Mouse (Mus musculus) testis, postnatal 10 days (tissue): ENCODE results near the gene Pank1.
A peak's percentile ranks its signal among the peaks of the same experiment; 100 is the strongest.

Experiments
- DNase-seq: peaks from one replicate; pipeline ENCODE4 v3.0.0; 2021; ENCODE audit warnings: low spot score

The Pank1 gene

DNA sequence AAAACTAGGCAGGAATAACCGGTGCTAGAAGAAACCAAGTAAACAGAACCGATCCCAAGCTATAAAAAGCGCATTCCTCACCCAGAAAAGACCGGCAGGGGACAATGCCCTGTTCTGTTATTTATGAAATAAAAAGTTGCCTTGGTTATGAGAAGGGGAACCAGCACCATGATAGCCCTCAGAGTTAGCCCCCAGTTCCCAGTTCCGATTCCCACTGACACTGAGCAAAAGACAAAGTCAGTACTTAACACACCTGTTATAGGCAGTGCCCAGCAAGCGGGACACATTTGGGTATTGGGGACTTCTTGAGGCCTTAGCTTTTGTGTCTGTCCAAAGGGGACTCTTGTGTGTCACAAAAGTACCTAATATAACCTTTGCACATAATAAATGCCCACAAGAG lies 369 bp upstream of the Pank1 start:
- DNase-seq: no peak

- peak; percentile 83 for DNase-seq
Observed at GRCm38 (mm10) chr19:34877898-34878602, 1.2 kb downstream of the Pank1 start.

DNA sequence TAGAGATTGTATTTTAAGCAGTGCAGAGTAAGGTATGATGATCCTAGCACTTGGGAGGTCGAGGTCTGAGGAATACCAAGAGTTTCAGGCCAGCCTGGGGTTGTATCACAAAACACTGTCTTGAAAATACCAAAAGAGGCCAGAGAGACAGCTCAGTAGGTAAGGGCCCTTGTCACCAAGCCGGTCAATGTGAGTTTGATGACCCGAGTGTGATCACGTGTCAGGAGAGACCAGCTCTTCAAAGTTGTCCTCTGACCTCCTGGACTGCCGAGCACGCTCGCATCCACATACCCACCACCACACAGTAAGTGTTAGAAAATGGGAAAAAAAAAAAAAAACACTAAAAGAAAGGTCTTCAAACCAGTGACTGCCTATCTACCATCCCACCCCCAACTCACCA lies 2.6 kb downstream of the Pank1 start:
- no peak for DNase-seq

DNA sequence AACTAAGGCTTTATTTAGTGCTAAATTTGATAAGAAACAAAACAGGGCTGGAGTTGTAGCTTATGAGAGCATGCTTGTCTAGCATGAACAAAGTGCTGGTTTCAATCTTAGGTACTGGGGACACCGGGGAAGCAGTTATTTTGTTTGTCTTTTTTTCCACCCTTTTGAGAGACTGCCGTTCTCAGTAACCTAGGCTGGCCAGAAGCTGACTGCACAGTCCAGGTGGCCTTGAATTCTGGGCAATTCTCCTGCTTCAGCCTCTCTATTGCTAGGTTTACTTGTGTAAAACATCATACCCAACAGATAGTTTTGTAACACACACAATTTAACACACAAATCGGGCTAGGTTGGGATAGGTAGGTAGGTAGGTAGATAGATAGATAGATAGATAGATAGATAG lies 9.9 kb downstream of the Pank1 start:
- DNase-seq: no peak

DNA sequence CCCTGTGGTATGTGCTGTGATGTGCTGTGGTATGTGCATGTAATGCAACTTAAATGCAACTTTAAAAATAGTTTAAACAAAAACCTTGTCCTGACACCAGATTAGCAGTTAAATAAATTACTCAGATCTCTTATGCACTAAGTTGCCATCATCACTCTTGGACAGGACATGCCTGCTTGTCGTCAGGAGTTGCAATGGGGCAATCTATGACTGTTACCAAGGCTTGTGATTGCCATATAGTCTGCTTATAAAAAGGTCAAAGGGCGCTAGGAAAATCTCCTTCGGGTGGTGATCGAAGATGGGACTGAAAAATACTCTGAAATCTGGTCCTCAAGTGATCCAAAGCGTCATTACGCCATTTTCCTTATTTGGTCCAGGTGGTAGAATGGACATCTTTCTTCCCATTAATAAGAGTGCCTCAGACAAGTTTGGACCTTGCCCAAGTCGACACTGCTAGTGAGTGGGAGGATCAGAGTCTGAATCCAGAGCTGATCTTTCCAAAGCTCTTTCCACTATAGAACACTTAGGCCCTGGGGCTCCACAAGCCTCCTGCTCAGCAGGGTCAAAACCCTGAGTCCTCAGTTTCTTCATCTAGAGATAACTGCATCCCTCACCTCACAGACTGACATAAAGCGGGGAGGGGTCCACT lies 11.0 kb downstream of the Pank1 start:
- DNase-seq: no peak

DNA sequence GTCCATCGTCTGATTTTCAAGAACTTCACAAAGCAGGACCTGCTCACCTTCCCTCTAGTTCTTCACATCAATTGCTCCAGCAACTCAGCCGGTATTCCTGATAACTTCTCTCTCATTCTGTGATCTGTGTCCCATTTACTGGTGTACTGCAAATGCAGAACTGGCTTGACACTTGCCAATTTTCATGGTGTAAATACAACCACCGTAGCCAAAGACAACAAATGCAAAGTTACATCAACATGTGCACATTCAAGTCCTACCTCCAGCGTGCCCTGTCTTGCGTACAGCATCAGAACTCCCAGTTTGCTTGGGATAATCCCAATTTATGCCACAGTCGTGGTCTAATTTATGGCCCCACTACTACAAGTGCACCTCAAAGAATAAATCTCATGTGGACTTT lies 15.5 kb downstream of the Pank1 start:
- no peak for DNase-seq

DNA sequence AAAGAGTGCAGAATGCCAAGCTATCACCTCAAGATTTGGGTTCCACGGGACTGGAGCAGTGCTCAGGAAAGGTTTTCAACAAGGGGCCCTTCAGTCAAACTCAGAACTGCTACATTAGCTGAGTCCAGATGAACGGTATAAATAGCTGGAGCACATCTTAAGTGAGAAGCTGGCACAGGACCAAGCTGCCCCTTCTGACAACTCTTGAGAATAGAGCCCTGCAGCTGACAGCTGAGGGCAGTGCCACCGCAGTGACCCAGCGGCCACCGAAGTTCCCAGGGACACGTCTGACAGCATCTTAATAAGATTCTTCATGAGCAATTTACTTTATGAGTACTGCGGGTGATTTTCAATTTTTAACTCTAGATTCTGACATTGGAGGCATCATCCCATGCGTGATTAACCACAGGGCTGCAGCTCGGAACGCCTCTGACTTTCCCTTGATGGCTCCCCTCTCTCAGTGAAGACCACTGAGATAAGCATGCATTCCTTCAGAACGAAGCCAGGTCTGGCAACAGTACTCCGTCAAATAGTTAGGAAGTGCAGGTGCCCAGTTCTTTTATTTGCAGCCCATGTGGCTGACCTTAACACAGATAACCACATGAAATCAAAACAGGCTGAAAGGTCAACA lies 23.1 kb downstream of the Pank1 start:
- peak; percentile 66 for DNase-seq

DNA sequence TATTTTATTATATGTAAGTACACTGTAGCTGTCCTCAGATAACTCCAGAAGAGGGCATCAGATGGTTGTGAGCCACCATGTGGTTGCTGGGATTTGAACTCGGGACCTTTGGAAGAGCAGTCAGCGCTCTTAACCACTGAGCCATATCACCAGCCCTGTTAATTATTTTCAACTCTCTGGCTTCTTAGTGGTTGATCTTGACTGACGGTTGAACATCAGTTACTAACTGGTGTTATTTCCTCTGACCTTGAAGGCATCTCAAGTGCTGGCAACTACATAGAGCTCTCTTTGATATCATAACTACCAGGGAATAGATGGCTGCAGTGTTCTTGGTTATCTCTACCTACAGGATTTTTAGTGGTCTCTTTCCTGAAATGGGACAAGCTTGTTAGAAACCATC lies 28.1 kb downstream of the Pank1 start:
- DNase-seq: no peak

DNA sequence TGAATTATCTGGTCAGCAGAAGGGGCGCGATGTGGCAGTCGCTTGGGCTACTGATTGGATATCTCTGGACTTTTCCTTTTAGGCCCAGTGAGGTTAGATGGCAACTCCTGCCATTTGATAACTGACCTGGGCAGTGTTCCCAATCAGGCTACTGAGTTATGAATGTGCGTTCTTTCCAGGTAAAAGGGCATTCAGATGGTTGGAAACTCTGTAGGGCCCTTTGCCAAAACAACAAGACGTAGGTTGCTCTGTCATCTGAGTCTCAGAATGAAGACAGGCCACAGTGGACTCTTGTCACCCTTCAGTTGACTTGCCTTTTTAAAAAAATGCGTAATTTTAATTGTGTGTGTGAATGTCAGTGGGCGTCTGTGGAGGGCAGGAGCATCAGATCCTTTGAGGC lies 29.8 kb downstream of the Pank1 start:
- no peak for DNase-seq

GRCm38 (mm10) chr19:34848164-34848563 lies 31.1 kb downstream of the Pank1 start:
- no peak for DNase-seq

- no peak for DNase-seq
Observed at GRCm38 (mm10) chr19:34847103-34847502, 32.2 kb downstream of the Pank1 start.

GRCm38 (mm10) chr19:34846508-34847038 lies 32.7 kb downstream of the Pank1 start:
- DNase-seq: no peak

DNA sequence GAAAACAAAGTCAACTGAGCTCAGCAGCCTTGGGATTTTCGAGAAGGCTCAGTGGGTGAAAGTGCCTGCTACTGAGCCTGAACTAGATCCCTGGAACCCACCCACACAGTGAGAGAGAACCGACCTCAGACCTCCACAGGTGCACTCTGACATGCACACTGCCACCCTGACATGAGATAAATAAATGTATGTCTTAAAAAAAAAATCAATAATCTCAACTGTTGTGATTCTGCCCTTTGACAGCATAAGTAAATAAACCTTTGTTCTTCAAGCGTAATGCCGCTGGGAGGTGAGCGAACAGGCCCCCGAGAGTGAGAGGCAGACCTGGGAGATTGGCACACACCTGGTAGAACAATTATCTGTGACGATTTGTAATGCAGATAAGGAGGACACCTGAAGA lies 33.2 kb downstream of the Pank1 start:
- no peak for DNase-seq

DNA sequence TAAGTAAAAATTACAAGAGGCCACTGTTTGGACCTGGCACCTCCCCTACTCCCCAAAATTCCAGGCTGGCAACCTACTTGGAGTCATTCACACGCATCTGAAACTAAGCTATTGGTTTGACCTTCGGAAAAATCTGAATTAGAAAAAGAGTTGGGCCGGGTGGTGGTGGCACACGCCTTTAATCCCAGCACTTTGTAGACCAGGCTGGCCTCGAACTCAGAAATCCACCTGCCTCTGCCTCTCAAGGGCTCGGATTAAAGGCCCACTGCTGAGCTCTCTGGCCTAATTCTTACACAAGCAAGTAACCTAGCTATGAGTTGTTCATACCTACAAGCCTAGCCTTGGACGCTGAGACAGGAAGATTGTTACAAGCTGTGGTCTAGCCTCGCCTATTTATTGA lies 33.9 kb downstream of the Pank1 start:
- DNase-seq: no peak

GRCm38 (mm10) chr19:34844760-34845159 lies 34.5 kb downstream of the Pank1 start:
- no peak for DNase-seq

- DNase-seq: no peak
Observed at GRCm38 (mm10) chr19:34844047-34844446, 35.2 kb downstream of the Pank1 start.

- DNase-seq: no peak
Observed at GRCm38 (mm10) chr19:34841719-34842506, 37.3 kb downstream of the Pank1 start.

DNA sequence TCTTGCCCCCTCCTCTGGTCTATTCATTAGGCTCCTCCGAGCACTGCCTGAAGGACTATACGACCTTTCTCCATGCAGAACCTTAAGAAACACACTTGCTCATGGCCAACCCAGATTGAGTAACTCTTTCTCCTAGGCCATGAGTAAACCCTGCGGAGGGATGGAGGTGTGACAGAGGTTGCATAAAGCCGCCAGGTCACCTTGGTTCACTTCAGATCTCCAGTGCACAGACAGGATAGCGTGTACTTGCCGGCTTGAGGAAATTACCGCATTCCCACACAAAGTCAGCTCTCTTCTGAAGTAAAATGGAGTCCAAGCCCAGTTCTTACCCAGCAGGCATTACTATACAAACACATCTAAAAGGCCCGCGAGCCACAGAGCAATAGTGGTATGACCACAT lies 40.6 kb downstream of the Pank1 start:
- no peak for DNase-seq

- no peak for DNase-seq
Observed at GRCm38 (mm10) chr19:34831702-34832101, 47.6 kb downstream of the Pank1 start.

GRCm38 (mm10) chr19:34827916-34828635 lies 51.2 kb downstream of the Pank1 start:
- DNase-seq: no peak

- DNase-seq: no peak
Observed at GRCm38 (mm10) chr19:34827444-34827843, 51.8 kb downstream of the Pank1 start.
